Mouse (Mus musculus) embryonic facial prominence, embryonic 15.5 days (tissue): ENCODE data around the gene Memo1. TPM values are rescaled to one million over a fixed set of nuclear protein-coding genes. Genes with fewer than 3 reads are reported as not detected.
"Not testable (repeated sequence)": the region's sequence is repeated elsewhere in the genome, so short reads cannot be mapped to it uniquely, and the experiment has no call there.

ENCODE experiments used
- ATAC-seq: fragments of 200-750 bp; cut with Nextera tagmentation; 2 replicates; pipeline ENCODE4 v1.8.0; 2017; ENCODE audit warnings: low read depth, moderate TSS enrichment; ENCODE audit not compliant: insufficient number of reproducible peaks, low FRiP score, low TSS enrichment
- H3K27ac ChIP-seq: fragments of 300-500 bp; sonication (generic); replicated peaks from 2 replicates; pipeline ENCODE4 v1.5.1; 2015; ENCODE audit warnings: mild to moderate bottlenecking, inconsistent platforms
- H3K27me3 ChIP-seq: fragments of 300-500 bp; sonication (generic); 2 replicates; pipeline ENCODE4 v1.6.1; 2015; ENCODE audit warnings: inconsistent platforms
- H3K36me3 ChIP-seq: fragments of 300-500 bp; sonication (generic); 2 replicates; pipeline ENCODE4 v1.6.1; 2015; ENCODE audit warnings: mild to moderate bottlenecking, inconsistent platforms
- H3K4me1 ChIP-seq: fragments of 300-500 bp; sonication (generic); 2 replicates; pipeline ENCODE4 v1.6.1; 2015; ENCODE audit warnings: inconsistent platforms
- H3K4me2 ChIP-seq: fragments of 300-500 bp; sonication (generic); replicated peaks from 2 replicates; pipeline ENCODE4 v1.6.1; 2015; ENCODE audit warnings: mild to moderate bottlenecking, inconsistent platforms
- H3K4me3 ChIP-seq: fragments of 300-500 bp; sonication (generic); replicated peaks from 2 replicates; pipeline ENCODE4 v1.5.1; 2015; ENCODE audit warnings: mild to moderate bottlenecking, inconsistent platforms
- H3K9ac ChIP-seq: fragments of 300-500 bp; sonication (generic); 2 replicates; pipeline ENCODE4 v1.6.1; 2015; ENCODE audit warnings: inconsistent platforms
- H3K9me3 ChIP-seq: fragments of 300-500 bp; sonication (generic); replicated peaks from 2 replicates; pipeline ENCODE4 v1.6.1; 2016; ENCODE audit warnings: inconsistent platforms
- WGBS: fragments of 180-500 bp; shearing (Covaris S2); methylation state at CpG from one replicate; pipeline ENCODE4 v1.1.7; 2015; 5-methylcytosine and 5-hydroxymethylcytosine counted together
- polyA plus RNA-seq: library from polyadenylated mRNA; unstranded; fragments of >200 nt; fragmentation: Nextera tagmentation; extraction: Ambion mirVana; gene quantifications from 2 replicates; pipeline ENCODE4 v1.2.1, GENCODE M21; 2015

Gene Memo1
- polyA plus RNA-seq, 1 experiment from 2014 or later: 83.1 TPM

DNA sequence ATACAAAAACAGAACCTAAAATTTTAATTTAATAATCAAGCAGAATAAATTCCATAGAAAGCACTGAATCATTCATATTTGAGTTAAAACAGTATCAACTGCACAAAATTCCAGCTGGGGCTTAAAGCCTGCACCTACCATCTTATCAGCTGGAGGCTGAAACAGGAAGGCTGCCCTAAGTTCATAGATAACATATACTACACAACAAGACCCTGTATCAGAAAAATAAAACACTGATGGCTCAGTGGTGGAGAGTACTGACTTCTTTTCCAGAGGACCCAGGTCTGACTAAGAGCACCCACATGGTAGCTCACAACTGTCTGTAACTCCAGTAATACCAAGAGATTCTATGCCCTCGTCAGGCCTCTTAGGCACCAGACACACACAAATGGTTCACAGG, 55.0 kb downstream of the Memo1 start:
- H3K9me3 ChIP-seq: no peaks in the 10 kb centered on the region
- H3K4me1 ChIP-seq: no peaks in the 10 kb centered on the region
- no peak overlapping the region for H3K4me3 ChIP-seq
- ATAC-seq: no peak
- no peak overlapping the region for H3K4me2 ChIP-seq
- H3K9ac ChIP-seq: no peak overlapping the region
- H3K27ac ChIP-seq: no peak overlapping the region
- 89% methylated on average over 1 of the region's 1 CpGs for WGBS
- H3K36me3 ChIP-seq: peaks cover 14% of the 10 kb centered on the region; the same call in 1 of the 2 replicates
- no peaks in the 10 kb centered on the region for H3K27me3 ChIP-seq

DNA sequence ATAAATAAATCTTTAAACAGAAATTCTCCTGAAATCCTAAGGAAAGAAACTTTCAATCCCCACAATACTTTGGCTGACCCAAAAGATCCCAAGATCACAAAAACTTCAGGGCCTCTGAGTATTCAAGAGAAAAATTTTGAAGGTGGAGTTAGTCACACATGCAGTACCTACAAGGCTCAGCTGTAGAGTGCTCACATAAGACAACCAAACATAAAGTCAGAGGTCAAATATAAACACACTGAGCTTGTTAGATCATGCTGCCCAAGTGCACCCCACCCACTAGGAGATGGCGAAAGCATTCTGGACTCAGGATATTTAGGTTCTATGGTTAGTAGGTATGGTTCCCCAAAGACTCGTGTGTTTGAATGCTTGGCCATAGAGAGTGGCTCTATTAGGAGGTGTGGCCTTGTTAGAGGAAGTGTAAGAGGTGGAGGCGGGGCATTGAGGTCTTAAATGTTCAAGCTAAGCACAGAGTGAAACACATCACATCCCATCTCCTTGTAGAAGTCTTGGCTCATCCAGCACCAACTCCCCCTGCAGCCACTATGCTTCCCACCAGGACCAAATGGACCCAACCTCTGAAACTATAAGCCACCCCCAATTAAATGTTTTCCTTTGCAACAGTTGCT, 67.1 kb downstream of the Memo1 start:
- Histone ChIP-seq H3K4me3 (no peak overlapping the region), H3K36me3 (peaks cover 6% of the 10 kb centered on the region; the same call in 1 of the 2 replicates), H3K27ac (no peak overlapping the region), H3K9ac (no peak overlapping the region), H3K9me3 (no peaks in the 10 kb centered on the region), H3K4me1 (no peaks in the 10 kb centered on the region), H3K27me3 (no peaks in the 10 kb centered on the region), H3K4me2 (no peak overlapping the region)
- no peak for ATAC-seq
- WGBS: 91% methylated on average over 3 of the region's 3 CpGs

DNA sequence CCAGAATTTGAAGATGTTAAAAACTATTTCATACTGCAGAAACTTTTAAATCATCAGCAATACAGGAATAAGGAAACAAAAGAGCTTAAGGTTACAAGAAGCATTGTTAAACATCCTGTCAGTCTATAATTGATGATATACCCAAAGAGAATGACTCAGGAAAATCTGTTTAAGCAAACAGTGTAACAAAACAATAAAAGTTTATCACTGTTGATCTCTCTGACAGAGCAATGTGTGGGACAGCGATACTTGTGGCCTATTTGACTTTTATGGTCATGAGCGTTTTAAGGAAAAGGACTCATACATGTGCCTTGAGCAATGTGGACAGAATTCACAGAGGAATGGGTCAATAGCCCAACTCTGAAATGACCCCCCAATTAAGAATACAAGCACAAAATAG, 78.0 kb downstream of the Memo1 start:
- Histone ChIP-seq H3K27ac (no peak overlapping the region), H3K9ac (no peak overlapping the region), H3K27me3 (no peaks in the 10 kb centered on the region), H3K36me3 (peaks cover 4% of the 10 kb centered on the region; the same call in 1 of the 2 replicates), H3K4me1 (no peaks in the 10 kb centered on the region), H3K4me2 (no peak overlapping the region), H3K4me3 (no peak overlapping the region), H3K9me3 (no peaks in the 10 kb centered on the region)
- ATAC-seq: no peak
- 85% methylated on average over 2 of the region's 2 CpGs for WGBS

DNA sequence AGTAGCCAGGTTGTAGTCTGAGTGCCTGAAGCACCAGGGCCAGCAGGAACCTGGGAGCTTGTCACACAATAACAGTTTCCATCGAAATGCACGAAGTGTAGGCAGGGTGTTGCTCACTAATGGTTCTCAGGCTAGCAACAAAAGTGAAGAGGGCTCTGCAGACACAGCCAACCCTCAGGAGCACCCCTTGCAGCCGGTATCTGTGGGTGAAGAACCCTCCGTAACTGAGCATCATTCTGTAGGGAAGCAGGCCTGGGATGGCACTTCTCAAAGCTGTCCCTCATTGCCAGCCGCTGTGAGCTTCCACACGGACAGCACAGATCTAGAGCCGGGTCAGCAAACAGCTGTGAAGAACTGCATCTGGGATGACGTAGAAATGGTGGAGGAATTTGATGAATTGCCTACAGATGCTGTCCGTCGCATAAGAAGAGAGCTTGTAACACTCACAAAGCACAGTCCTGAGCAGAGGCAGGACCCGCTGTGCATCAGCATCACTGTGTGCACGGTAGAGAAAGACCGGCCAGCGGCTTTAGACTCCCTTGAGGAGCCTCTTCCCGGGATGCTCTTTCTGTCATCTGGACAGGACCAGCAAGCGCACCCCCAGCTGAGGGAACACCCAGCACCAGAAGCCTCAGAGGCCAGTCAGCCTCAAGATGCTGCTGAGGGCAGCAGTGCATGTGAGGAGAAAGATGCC, 82.3 kb downstream of the Memo1 start:
- WGBS: 80% methylated on average over 16 of the region's 16 CpGs
- H3K36me3 ChIP-seq, H3K9ac ChIP-seq, H3K27me3 ChIP-seq, H3K4me2 ChIP-seq, H3K9me3 ChIP-seq, H3K4me3 ChIP-seq, H3K4me1 ChIP-seq, ATAC-seq, H3K27ac ChIP-seq: not testable (repeated sequence)

DNA sequence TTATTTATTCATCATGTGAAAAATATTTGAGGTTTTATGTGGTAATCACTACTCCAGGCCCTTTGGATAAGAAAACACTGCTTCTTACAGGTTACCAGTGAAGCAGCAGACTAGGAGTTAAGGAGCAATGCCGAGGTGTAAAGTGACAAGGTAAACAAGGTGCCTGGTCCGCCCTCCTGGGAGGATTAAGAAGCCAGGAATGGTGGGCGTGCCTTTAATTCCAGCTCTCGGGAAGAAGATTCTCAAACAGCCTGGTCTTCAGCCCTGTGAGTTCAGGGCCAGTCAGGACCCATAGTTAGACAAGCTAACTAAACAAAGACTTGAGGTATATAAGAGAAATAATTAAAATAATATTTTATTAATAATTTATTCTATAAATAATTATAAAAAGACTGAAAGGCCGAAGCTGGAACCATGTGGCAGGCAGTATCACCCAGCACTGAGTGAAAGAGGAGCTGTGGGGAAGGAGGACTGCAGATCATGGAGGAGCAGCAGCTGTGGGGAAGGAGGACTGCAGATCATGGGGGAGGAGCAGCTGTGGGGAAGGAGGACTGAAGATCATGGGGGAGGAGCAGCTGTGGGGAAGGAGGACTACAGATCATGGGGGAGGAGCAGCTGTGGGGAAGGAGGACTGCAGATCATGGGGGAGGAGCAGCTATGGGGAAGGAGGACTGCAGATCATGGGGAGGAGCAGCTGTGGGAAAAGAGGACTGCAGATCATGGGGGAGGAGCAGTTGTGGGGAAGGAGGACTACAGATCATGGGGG, 86.0 kb downstream of the Memo1 start:
- WGBS: 37% methylated on average over 5 of the region's 5 CpGs
- H3K9me3 ChIP-seq: no peaks in the 10 kb centered on the region
- ATAC-seq: no peak

DNA sequence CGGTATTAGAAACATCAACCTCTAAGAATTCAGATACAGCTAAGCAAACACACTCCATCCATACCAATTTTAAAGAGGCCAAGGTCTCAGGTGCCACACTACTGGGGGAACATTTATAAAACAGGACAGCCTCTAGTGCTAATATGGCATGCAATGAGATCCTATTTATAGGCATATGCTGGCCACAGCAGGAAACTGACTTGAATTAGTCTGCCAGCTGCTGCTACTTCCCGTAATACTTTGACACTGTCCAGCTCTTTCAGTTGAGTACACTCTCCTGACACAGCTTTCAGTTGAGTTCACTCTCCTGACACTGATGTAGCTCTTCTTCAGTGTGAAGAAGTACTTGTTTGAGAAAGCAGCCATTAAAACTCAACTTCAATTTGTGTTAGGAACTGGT, 99.4 kb downstream of the Memo1 start:
- no peak overlapping the region for H3K4me2 ChIP-seq
- H3K36me3 ChIP-seq: peaks cover 3% of the 10 kb centered on the region; the same call in 1 of the 2 replicates
- no peak for ATAC-seq
- H3K4me1 ChIP-seq: peaks cover 3% of the 10 kb centered on the region; the same call in 1 of the 2 replicates
- no peaks in the 10 kb centered on the region for H3K9me3 ChIP-seq
- WGBS: 56% methylated on average over 2 of the region's 2 CpGs
- no peak overlapping the region for H3K27ac ChIP-seq
- no peak overlapping the region for H3K4me3 ChIP-seq
- H3K27me3 ChIP-seq: no peaks in the 10 kb centered on the region
- H3K9ac ChIP-seq: no peak overlapping the region

More for the DNA sequence above, 86.0 kb downstream of the Memo1 start:
- no peak overlapping the region for H3K4me2 ChIP-seq
- H3K27me3 ChIP-seq: no peaks in the 10 kb centered on the region
- H3K36me3 ChIP-seq: peaks cover 8% of the 10 kb centered on the region
- H3K9ac ChIP-seq: no peak overlapping the region
- H3K27ac ChIP-seq: no peak overlapping the region
- no peaks in the 10 kb centered on the region for H3K4me1 ChIP-seq
- H3K4me3 ChIP-seq: no peak overlapping the region

DNA sequence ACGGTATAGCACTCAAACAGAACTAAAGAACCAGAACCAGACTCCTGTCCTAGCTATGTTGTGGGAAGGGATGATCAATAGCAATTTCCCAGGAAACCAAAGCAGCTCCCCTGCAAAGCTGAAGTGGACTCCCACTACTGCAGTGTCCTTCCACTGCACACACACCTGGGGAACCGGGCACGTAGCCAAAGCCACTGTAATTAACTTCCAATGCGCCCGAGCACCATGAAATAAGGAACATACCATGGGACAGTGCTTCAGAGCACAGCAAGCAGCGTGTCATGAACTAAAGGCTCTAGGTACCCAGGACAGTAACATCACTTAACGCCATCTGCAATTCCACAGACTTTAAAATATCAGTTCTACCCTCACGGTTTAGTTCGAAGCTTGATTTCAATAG, 100.6 kb downstream of the Memo1 start:
- 60% methylated on average over 9 of the region's 9 CpGs for WGBS
- no peak overlapping the region for H3K4me2 ChIP-seq
- no peak overlapping the region for H3K9ac ChIP-seq
- ATAC-seq: no peak
- no peak overlapping the region for H3K4me3 ChIP-seq
- H3K27ac ChIP-seq: no peak overlapping the region
- H3K4me1 ChIP-seq: peaks cover 3% of the 10 kb centered on the region; the same call in 1 of the 2 replicates
- H3K36me3 ChIP-seq: peaks cover 3% of the 10 kb centered on the region; the same call in 1 of the 2 replicates
- H3K27me3 ChIP-seq: no peaks in the 10 kb centered on the region
- no peaks in the 10 kb centered on the region for H3K9me3 ChIP-seq

DNA sequence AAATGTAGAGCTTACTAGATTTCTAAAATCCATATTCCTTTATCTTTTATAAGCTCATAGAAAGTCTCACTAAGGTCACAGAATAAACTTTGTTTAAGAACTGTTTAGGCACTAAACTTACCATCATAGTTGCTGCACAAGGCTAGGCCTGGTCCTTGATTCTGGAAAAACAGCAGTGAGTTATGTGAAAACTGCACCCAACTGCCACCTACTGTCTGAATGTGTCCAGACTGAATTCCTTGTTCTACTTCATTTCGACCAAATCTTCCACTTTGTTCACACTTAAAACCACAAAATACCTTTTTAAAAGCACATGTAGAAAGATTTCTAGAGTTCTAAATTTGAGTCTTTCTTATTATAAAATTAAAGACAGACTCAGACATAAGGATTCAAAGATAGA, 101.9 kb downstream of the Memo1 start:
- Histone ChIP-seq H3K9me3 (no peaks in the 10 kb centered on the region), H3K4me2 (no peak overlapping the region), H3K36me3 (peaks cover 3% of the 10 kb centered on the region; the same call in 1 of the 2 replicates), H3K27me3 (no peaks in the 10 kb centered on the region), H3K4me1 (peaks cover 3% of the 10 kb centered on the region; the same call in 1 of the 2 replicates), H3K4me3 (no peak overlapping the region), H3K9ac (no peak overlapping the region), H3K27ac (no peak overlapping the region)
- ATAC-seq: no peak
- 52% methylated on average over 1 of the region's 1 CpGs for WGBS

DNA sequence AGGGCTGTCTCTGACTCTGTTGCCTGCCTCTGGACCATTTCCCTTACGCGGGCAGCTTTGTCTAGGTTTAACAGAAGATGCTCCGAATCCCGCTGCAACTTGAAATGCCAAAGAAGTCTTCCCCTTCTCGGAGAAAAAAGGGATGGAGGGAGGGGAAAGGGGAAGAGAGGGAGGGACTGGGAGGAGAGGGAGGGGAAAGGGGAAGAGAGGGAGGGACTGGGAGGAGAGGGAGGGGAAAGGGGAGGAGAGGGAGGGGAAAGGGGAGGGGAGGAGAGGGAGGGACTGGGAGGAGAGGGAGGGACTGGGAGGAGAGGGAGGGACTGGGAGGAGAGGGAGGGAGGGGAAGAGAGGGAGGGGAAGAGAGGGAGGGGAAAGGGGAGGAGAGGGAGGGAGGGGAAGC, 103.9 kb downstream of the Memo1 start:
- ATAC-seq: no peak
- Histone ChIP-seq H3K27me3 (no peaks in the 10 kb centered on the region), H3K9me3 (no peaks in the 10 kb centered on the region), H3K36me3 (no peaks in the 10 kb centered on the region), H3K27ac (no peak overlapping the region), H3K4me3 (no peak overlapping the region), H3K4me1 (peaks cover 3% of the 10 kb centered on the region; the same call in 1 of the 2 replicates), H3K4me2 (no peak overlapping the region), H3K9ac (no peak overlapping the region)
- WGBS: 71% methylated on average over 5 of the region's 5 CpGs

DNA sequence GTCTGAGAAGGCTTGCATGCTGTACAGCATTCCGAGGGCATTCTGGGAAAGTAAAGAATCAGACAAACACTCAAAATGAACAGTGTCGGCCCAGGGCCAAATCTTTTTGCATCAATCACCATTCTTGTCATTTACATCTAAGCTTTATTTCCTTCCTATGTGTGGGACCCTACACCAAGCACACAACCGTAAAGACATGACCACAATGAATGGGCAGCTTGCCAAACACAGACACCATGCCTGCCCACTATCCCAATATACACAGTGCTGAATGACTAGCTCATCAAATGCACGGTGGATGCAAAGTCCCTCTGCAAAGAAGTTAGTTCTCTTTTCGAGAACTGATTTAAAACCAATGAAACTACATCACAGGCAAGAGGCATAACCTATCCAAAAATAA, 109.1 kb downstream of the Memo1 start:
- no peaks in the 10 kb centered on the region for H3K4me1 ChIP-seq
- no peak overlapping the region for H3K4me3 ChIP-seq
- H3K9ac ChIP-seq: no peak overlapping the region
- no peak overlapping the region for H3K4me2 ChIP-seq
- 50% methylated on average over 5 of the region's 5 CpGs for WGBS
- no peak for ATAC-seq
- no peaks in the 10 kb centered on the region for H3K27me3 ChIP-seq
- no peaks in the 10 kb centered on the region for H3K9me3 ChIP-seq
- H3K27ac ChIP-seq: no peak overlapping the region
- no peaks in the 10 kb centered on the region for H3K36me3 ChIP-seq

DNA sequence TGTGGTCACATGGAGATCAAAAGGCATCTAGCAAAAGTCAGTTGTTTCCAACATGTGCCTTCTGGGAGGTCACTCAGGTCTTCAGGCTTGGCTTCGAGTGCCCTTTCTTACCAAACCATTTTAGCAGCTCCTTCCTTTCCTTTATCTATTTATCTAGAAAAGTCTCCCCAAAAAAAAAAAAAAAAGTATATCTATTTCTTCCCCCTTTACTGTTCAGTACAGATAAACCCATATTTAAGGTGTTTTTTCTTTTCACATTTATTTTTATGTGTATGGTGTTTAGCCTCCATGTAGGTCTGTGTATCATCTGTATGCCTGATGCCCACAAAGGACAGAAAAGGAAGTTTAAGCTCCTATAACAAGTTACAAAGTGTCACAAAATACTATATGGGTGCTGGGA, 110.6 kb downstream of the Memo1 start:
- H3K4me3 ChIP-seq: no peak overlapping the region
- ATAC-seq: no peak
- no peak overlapping the region for H3K27ac ChIP-seq
- no peaks in the 10 kb centered on the region for H3K4me1 ChIP-seq
- H3K4me2 ChIP-seq: no peak overlapping the region
- no peak overlapping the region for H3K9ac ChIP-seq
- H3K36me3 ChIP-seq: no peaks in the 10 kb centered on the region
- 86% methylated on average over 1 of the region's 1 CpGs for WGBS
- H3K9me3 ChIP-seq: no peaks in the 10 kb centered on the region
- no peaks in the 10 kb centered on the region for H3K27me3 ChIP-seq
